25 mouse cellular contexts compared by ENCODE assay signal in the genomic region with DNA sequence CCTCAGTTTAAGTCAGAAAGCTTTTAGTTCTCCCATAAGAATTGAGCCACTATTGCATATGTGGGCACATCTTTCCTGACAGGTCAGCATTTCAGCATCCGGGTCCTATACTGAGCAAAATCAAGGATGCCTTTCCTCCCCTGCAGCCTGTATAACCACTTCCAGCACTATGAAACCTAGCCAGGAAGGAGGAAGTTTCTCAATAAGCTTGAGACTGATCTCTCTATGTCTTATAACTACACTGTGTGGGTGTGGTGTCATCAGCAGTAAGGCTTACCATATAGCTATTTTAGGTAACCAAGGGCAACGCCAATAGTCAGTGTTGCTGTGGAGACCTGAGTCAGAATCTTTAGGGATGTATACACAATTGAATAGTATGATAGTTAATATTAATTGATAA. TPM values are rescaled to one million over a fixed set of nuclear protein-coding genes. Genes with fewer than 3 reads are reported as not detected.
DNase-seq lines count a peak whose midpoint lies in the region; ATAC-seq lines count a peak whose summit lies in the region.
"Had no signal": no experiment of that assay in that cellular context is flagged by ENCODE, and none has a peak within 500 bp of the region (broad histone marks: within the 10 kb centered on the region; RNA-seq: fewer than 3 reads in every experiment).

No protein-coding gene starts in this region.

- H3K27me3 ChIP-seq in midbrain, embryonic 14.5 days (ENCODE audit: control insufficient read depth, insufficient read depth, low read length): no peaks in the 10 kb centered on the region
- no peaks in the 10 kb centered on the region for H3K27me3 ChIP-seq in midbrain, embryonic 16.5 days (ENCODE audit: control insufficient read depth, insufficient read depth, low read depth, low read length)
- H3K27me3 ChIP-seq: CH12.LX; embryonic facial prominence, embryonic 12.5 days; forebrain, embryonic 12.5 days had no signal

- H3K4me2 ChIP-seq in midbrain, embryonic 14.5 days (ENCODE audit: low read length): no peak overlapping the region
- no peak overlapping the region for H3K4me2 ChIP-seq in midbrain, embryonic 16.5 days (ENCODE audit: low read length)
- H3K4me2 ChIP-seq: embryonic facial prominence, embryonic 12.5 days; forebrain, embryonic 12.5 days had no signal

- DNase-seq in midbrain, embryonic 14.5 days: no peak
- DNase-seq in cerebellum, postnatal 14 days: no peak
- no peak for DNase-seq in embryo, embryonic 9.5 days (ENCODE audit: extremely low spot score)
- DNase-seq: adrenal gland, adult 2 months; adrenal gland, postnatal 10 days; adrenal gland, postnatal 36 days; B cell, adult 2 months; cerebellum, adult 11-12 months; cerebellum, adult 2 months; cerebellum, adult 9-10 months; cerebellum, postnatal 10 days; cerebellum, postnatal 36 days; embryo, embryonic 11 days had no signal

- no peak overlapping the region for H3K27ac ChIP-seq in midbrain, embryonic 14.5 days (replicated peaks; ENCODE audit: low read depth, low read length)
- no peak overlapping the region for H3K27ac ChIP-seq in midbrain, embryonic 16.5 days (ENCODE audit: low read length)
- H3K27ac ChIP-seq: embryonic facial prominence, embryonic 10.5 days; embryonic facial prominence, embryonic 12.5 days; forebrain, embryonic 10.5 days; forebrain, embryonic 12.5 days had no signal

- H3K4me3 ChIP-seq in midbrain, embryonic 14.5 days (replicated peaks; ENCODE audit: low read depth, low read length): no peak overlapping the region
- no peak overlapping the region for H3K4me3 ChIP-seq in midbrain, embryonic 16.5 days (ENCODE audit: low read depth, low read length)
- H3K4me3 ChIP-seq: embryonic facial prominence, embryonic 10.5 days; embryonic facial prominence, embryonic 12.5 days; forebrain, embryonic 10.5 days; forebrain, embryonic 12.5 days had no signal

- peaks cover 6% of the 10 kb centered on the region; the same call in 1 of the 2 replicates for H3K4me1 ChIP-seq in midbrain, embryonic 14.5 days (ENCODE audit: control insufficient read depth, insufficient read depth, low read length)
- no peaks in the 10 kb centered on the region for H3K4me1 ChIP-seq in midbrain, embryonic 16.5 days (ENCODE audit: control insufficient read depth, insufficient read depth, low read length)
- H3K4me1 ChIP-seq: embryonic facial prominence, embryonic 10.5 days; embryonic facial prominence, embryonic 12.5 days; forebrain, embryonic 10.5 days had no signal

- H3K36me3 ChIP-seq in midbrain, embryonic 14.5 days (ENCODE audit: control insufficient read depth, insufficient read depth, low read length): no peaks in the 10 kb centered on the region
- H3K36me3 ChIP-seq in midbrain, embryonic 16.5 days (ENCODE audit: control insufficient read depth, insufficient read depth, low read length): no peaks in the 10 kb centered on the region
- H3K36me3 ChIP-seq: embryonic facial prominence, embryonic 10.5 days; embryonic facial prominence, embryonic 12.5 days; forebrain, embryonic 10.5 days; forebrain, embryonic 12.5 days; G1E had no signal

- WGBS in midbrain, embryonic 14.5 days: 99% methylated on average over 2 of the region's 2 CpGs
- WGBS in midbrain, embryonic 16.5 days: 95% methylated on average over 2 of the region's 2 CpGs

- no peak overlapping the region for H3K9ac ChIP-seq in midbrain, embryonic 14.5 days (replicated peaks; ENCODE audit: low read length)
- no peak overlapping the region for H3K9ac ChIP-seq in midbrain, embryonic 16.5 days (ENCODE audit: low read depth, low read length)
- H3K9ac ChIP-seq: embryonic facial prominence, embryonic 12.5 days; forebrain, embryonic 12.5 days had no signal

- no peaks in the 10 kb centered on the region for H3K9me3 ChIP-seq in midbrain, embryonic 14.5 days (ENCODE audit: control insufficient read depth, low read length)
- H3K9me3 ChIP-seq in midbrain, embryonic 16.5 days (replicated peaks; ENCODE audit: control insufficient read depth, low read length, poor library complexity, severe bottlenecking): no peaks in the 10 kb centered on the region
- H3K9me3 ChIP-seq: embryonic facial prominence, embryonic 10.5 days; embryonic facial prominence, embryonic 12.5 days; forebrain, embryonic 10.5 days; forebrain, embryonic 12.5 days; G1E had no signal

- ATAC-seq in midbrain, embryonic 14.5 days (ENCODE audit: low FRiP score, low TSS enrichment): peak; percentile 20; the same call in 1 of the 2 replicates
- no peak for ATAC-seq in midbrain, embryonic 16.5 days
- ATAC-seq in megakaryocyte, adult 5-6 weeks (ENCODE audit: poor library complexity, severe bottlenecking): peak; percentile 82
- ATAC-seq: CD4-positive, CD25-positive, alpha-beta regulatory T cell, adult 4 months; forebrain, embryonic 14.5 days; forebrain, embryonic 16.5 days; Patski had no signal

RNA-seq across cellular contexts. Expression of a gene that starts 22.3 kb away (rescaled TPM):
- polyA plus RNA-seq in midbrain, embryonic 14.5 days (2014; fragmentation: Nextera tagmentation; extraction: Ambion mirVana): 0.34 and 0.47 TPM in 2 replicates
- 0.60 and 0.62 TPM in 2 replicates for polyA plus RNA-seq in midbrain, embryonic 16.5 days (2015; fragmentation: Nextera tagmentation; extraction: Ambion mirVana)
- total RNA-seq in megakaryocyte, adult 5-6 weeks (2015): 19.3 and 28.2 TPM in 2 replicates
- total RNA-seq in megakaryocyte, adult 5-6 weeks (2017): 13.2 and 21.6 TPM in 2 replicates
- polyA plus RNA-seq: adrenal gland, adult 2 months; G1E; Patski had no signal

RNA-seq across cellular contexts. Expression of a gene that starts 48.8 kb away (rescaled TPM):
- polyA plus RNA-seq in midbrain, embryonic 14.5 days (2014; fragmentation: Nextera tagmentation; extraction: Ambion mirVana): 60.4 and 93.1 TPM in 2 replicates
- 57.6 and 66.1 TPM in 2 replicates for polyA plus RNA-seq in midbrain, embryonic 16.5 days (2015; fragmentation: Nextera tagmentation; extraction: Ambion mirVana)
- total RNA-seq in megakaryocyte, adult 5-6 weeks (2015): 0.07 and 1.8 TPM in 2 replicates
- total RNA-seq in megakaryocyte, adult 5-6 weeks (2017): 1.2 and 1.8 TPM in 2 replicates
- polyA plus RNA-seq: G1E had no signal
